Mouse (Mus musculus) bone marrow macrophage, adult 2 months (primary cell): ENCODE results near the gene Git2. TPM values are rescaled to one million over a fixed set of nuclear protein-coding genes. Genes with fewer than 3 reads are reported as not detected.

Source experiments
- H3K27ac ChIP-seq: 2 replicates; pipeline ENCODE4 v1.5.1; 2012; ENCODE audit warnings: low read depth, low read length; ENCODE audit not compliant: insufficient read depth
- H3K4me1 ChIP-seq: 2 replicates; pipeline ENCODE4 v1.6.1; 2012; ENCODE audit warnings: low read length; ENCODE audit not compliant: control insufficient read depth, insufficient read depth
- H3K4me3 ChIP-seq: 2 replicates; pipeline ENCODE4 v1.5.1; 2012; ENCODE audit warnings: mild to moderate bottlenecking, low read length, moderate library complexity; ENCODE audit not compliant: insufficient read depth
- CTCF ChIP-seq: IDR thresholded peaks from 2 replicates; pipeline ENCODE4 v1.5.1; 2012; ENCODE audit warnings: low read depth, mild to moderate bottlenecking, low read length, moderate library complexity
- POLR2A ChIP-seq: IDR thresholded peaks from 2 replicates; pipeline ENCODE4 v1.6.1; 2012; ENCODE audit warnings: mild to moderate bottlenecking, low read depth, low read length, borderline replicate concordance
- polyA plus RNA-seq: library from polyadenylated mRNA; stranded (reverse); fragments of >200 nt; gene quantifications from 2 replicates; pipeline ENCODE4 v1.2.4, GENCODE M21; 2012; ENCODE audit not compliant: missing spikeins, insufficient read depth, insufficient read length

Git2 gene
- polyA plus RNA-seq, 1 experiment, result 111 TPM

DNA sequence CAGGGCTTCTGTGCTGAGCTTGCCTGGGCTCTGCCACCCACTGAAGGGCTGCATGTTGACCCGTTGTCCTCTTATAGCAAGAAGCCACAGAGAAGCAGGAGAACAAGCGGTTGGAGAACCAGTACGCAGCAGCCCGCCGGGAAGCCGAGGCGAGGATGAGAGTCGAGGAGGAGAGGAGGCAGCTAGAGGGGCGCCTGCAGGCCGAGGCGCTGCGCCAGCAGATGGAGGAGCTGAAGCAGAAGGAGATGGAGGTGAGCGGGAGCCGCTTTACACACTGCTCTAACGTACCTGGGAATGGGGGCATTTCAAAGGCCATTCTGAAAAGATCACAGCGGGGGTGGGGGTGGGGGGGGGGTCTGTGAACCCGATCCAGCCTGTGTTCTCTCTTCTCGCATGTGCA is 60.8 kb downstream of the Git2 start:
- Histone ChIP-seq H3K4me1 (no peaks in the 10 kb centered on the region), H3K27ac (no peak overlapping the region), H3K4me3 (no peak overlapping the region)
- no peak for TF ChIP-seq CTCF
- TF ChIP-seq POLR2A, result no peak

DNA sequence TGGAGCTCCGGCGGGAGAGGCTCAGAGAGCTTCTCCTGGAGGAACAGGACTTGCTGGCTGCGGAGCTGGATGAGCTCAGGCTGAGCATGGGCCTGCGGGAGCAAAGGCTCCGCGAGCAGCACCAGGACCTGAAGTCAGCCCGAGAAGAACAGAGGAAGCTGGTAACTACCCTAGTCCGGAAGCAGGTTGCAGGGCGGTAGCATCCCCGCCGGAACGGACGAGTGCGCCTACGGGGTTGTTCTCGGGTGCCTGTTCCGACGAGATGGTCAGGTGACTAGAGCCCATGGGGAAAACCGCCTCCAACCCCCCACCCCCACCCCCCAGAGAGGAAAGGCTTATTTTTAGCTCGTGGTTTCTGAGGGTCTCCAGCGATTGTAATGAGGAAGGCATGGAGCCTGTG is 66.0 kb downstream of the Git2 start:
- Histone ChIP-seq H3K4me3 (no peak overlapping the region), H3K27ac (no peak overlapping the region), H3K4me1 (peaks cover 8% of the 10 kb centered on the region)
- TF ChIP-seq CTCF (no peak), POLR2A (no peak)

DNA sequence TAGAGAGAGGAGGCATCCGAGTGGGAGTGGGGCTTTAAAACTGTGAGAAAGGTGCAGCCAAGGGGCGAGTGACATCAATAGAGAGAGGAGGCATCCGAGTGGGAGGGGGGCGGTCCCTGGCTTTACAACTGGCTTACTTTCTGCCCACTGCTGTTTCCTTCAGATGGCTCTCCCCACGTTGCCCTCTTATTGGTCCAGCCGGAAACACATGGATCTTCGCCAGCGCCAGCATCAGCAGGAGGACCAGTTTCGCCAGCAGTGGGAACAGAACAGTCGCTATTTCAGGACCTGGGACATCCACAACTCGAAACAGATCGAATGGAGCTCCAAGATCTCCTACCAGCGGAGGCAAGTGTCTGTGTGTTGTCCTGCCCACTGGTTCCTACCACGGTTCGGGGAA is 66.8 kb downstream of the Git2 start:
- peak overlapping the region; percentile 94 for H3K4me3 ChIP-seq
- H3K4me1 ChIP-seq, result peaks cover 8% of the 10 kb centered on the region
- no peak for TF ChIP-seq POLR2A
- no peak for TF ChIP-seq CTCF
- no peak overlapping the region for H3K27ac ChIP-seq

DNA sequence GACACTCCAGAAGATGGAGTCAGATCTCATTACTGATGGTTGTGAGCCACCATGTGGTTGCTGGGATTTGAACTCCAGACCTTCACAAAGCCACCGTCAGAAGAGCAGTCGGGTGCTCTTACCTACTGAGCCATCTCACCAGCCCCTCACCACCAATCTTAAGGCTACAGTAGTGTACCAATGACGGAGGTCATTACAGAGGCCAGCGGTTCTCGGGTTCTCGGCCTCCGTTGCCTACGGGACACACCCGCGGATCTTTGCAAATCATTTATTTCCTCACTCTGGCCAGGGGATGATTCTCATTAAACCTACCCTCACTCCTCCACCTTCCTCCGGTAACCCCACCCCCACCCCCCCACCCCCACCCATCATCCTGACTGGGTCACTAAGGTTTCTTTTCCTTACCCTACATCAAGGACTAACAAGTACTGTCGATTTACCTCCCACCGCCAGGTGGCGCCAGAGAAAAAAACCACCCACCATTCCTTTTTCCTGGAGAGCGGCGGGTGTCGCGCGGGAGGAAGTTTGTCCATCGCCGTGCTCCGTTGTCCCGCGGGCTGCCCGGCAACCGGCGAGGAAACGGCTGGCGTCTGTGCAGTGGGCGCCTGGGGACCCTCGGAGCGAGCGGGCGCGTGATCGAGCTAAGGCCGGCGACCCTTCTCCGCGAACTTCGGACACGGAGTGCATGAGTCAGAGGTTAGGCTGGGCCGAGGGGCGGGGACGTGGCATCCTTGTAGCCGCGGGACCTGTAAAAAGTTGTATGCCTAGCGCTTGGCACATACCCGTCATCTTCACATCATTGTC is 67.8 kb downstream of the Git2 start, which contains the start of gene Tchp:
TSS of gene Tchp (plus strand) at position 496 of the 804 bp plus-strand sequence.
- Histone ChIP-seq H3K4me3 (peak within 1 kb of the TSS; percentile 94), H3K4me1 (peaks cover 11% of the 10 kb centered on the region), H3K27ac (no peak within 1 kb of the TSS)
- TF ChIP-seq POLR2A (no peak), CTCF (peak; percentile 55; the same call in 1 of the 2 replicates)

DNA sequence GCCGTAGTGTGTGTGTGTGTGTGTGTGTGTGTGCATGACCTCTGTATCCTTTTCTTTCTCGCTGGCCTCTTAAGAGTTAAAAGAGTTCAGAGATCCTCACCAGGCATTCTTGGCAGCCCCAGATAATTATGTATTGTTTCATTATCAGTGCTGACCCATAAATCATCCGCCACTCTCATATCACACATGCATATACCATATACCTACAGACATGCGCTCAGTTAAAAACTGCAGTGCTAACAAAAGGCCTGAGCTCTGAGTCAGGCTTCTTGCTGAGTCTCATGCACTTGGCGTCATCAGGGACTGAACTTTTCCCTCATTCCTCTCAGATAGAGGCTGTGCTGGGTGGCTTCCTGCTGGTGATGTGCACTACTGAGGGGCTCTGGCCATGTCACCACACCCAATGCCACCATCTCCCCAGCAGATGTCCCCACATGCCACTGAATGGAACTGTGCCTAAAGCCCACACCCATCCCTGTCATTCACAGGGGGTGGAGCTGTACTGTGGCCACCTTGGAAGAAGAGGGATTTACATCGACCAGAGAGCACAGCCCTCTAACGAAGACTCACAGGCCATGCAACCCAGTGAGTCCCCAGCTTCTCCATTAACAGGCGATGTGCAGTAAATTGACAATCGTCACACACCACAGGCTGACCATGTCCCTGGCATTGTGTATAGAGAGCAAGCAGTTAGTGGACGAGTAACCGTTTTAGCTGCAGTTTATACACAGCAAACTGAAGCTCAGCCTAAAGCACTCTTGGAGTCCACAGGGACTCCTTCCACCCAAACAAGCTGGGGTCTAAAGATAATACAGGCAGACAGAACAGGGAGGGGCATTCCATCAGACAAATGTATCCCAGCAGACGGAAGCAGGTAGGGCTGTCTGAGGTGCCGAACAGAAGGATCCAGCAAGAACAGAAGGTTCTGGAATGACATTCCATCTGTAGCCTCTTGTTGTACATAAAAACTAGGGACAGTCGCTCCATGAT is 72.6 kb downstream of the Git2 start:
- peaks cover 25% of the 10 kb centered on the region for H3K4me1 ChIP-seq
- peak overlapping the region; percentile 47 for H3K27ac ChIP-seq
- no peak overlapping the region for H3K4me3 ChIP-seq
- TF ChIP-seq CTCF (peak; percentile 36), POLR2A (no peak)

DNA sequence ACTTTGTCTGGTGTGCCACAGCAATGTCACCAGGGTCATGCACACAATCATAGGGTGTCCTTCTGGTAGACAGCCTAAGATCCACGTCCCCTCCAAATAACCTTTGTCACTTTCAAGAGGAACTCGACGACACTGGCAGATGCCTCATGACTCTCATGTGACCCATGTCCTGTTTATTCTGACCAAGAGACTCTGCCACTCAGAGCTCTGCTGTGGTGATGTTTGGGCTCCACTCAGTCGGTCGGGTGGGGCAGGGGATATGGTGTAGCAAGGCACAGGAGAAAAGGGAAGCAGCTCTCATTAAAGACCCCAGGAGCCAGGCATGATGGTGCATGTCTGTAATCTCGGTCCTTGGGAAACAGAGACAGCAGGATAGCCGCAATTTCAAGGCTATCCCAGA is 76.3 kb downstream of the Git2 start:
- Histone ChIP-seq H3K4me3 (peak overlapping the region; percentile 32), H3K4me1 (peaks cover 19% of the 10 kb centered on the region), H3K27ac (peak overlapping the region; percentile 98)
- TF ChIP-seq POLR2A, result no peak
- TF ChIP-seq CTCF, result no peak

- H3K4me1 ChIP-seq, result peaks cover 19% of the 10 kb centered on the region
- no peak for TF ChIP-seq POLR2A
- TF ChIP-seq CTCF, result no peak
- peak overlapping the region; percentile 98 for H3K27ac ChIP-seq
- H3K4me3 ChIP-seq, result no peak overlapping the region
These were observed 77.1 kb downstream of the Git2 start for GRCm38 (mm10) chr5:114698044-114698746.

GRCm38 (mm10) chr5:114696939-114697338 is 78.4 kb downstream of the Git2 start:
- Histone ChIP-seq H3K4me3 (no peak overlapping the region), H3K27ac (no peak overlapping the region), H3K4me1 (peaks cover 12% of the 10 kb centered on the region)
- TF ChIP-seq POLR2A (no peak), CTCF (no peak)

GRCm38 (mm10) chr5:114695775-114696174 is 79.5 kb downstream of the Git2 start:
- Histone ChIP-seq H3K27ac (no peak overlapping the region), H3K4me3 (no peak overlapping the region), H3K4me1 (peaks cover 12% of the 10 kb centered on the region)
- TF ChIP-seq POLR2A, result no peak
- no peak for TF ChIP-seq CTCF
